Mouse (Mus musculus): Measurements from ENCODE around the gene Rgs9.

- TF ChIP-seq EP300 (IDR thresholded peaks at IDR 0.05; ENCODE audit: insufficient read depth, low read depth, low read length) (no peak), CTCF (IDR thresholded peaks at IDR 0.05; ENCODE audit: low read depth, low read length) (no peak)
These were observed 91.9 kb downstream of the Rgs9 start for GRCm38 (mm10) chr11:109206028-109206427.

Measured in ES-Bruce4 (cell line).